Mouse (Mus musculus) ES-E14 (cell line): ENCODE data around the gene Amph.

Experiments
- MAFK ChIP-seq: IDR thresholded peaks from 2 replicates; pipeline ENCODE4 v1.6.1; 2014; ENCODE audit warnings: mild to moderate bottlenecking, low read depth, low read length, inconsistent platforms; ENCODE audit not compliant: insufficient read depth
- ZNF384 ChIP-seq: IDR thresholded peaks from 2 replicates; pipeline ENCODE4 v1.6.1; 2012; ENCODE audit warnings: low read depth, low read length, inconsistent platforms

GRCm38 (mm10) chr13:19139104-19139503 is 191.1 kb downstream of the Amph start:
- TF ChIP-seq ZNF384 (no peak), MAFK (no peak)
